Mouse (Mus musculus) retina, adult 2 months (tissue): ENCODE results near the gene Prune1.

ENCODE experiments used
- DNase-seq: peaks from one replicate; pipeline ENCODE4 v3.0.0-alpha.2; 2012; ENCODE audit warnings: low read depth, low spot score

Prune1 gene

DNA sequence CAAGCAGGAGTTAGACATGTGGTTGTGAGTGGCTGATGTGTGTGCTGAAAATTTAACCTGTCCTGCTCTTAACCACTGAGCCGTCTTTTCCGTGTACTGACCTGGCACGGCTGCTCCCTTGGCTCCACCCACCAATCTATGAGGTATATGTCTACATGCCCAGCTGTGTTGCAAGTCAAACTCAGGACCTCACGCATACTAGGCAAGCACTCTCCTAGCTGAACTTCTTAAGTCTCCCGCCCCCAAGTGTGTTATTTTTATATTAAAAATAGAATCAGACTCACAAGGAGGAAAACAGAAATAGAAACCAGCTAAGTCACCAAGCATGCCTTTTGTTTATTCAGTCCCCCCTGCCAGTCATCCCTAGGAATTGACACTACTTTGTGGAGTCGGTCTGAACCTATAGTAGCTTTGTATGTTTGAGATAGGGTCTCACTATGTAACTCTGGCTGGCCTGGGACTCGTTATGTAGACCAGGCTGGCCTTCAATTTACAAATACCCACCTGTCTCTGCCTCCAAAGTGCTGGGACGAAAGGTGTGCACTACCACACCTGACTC lies 44.3 kb downstream of the Prune1 start:
- DNase-seq: no peak

DNA sequence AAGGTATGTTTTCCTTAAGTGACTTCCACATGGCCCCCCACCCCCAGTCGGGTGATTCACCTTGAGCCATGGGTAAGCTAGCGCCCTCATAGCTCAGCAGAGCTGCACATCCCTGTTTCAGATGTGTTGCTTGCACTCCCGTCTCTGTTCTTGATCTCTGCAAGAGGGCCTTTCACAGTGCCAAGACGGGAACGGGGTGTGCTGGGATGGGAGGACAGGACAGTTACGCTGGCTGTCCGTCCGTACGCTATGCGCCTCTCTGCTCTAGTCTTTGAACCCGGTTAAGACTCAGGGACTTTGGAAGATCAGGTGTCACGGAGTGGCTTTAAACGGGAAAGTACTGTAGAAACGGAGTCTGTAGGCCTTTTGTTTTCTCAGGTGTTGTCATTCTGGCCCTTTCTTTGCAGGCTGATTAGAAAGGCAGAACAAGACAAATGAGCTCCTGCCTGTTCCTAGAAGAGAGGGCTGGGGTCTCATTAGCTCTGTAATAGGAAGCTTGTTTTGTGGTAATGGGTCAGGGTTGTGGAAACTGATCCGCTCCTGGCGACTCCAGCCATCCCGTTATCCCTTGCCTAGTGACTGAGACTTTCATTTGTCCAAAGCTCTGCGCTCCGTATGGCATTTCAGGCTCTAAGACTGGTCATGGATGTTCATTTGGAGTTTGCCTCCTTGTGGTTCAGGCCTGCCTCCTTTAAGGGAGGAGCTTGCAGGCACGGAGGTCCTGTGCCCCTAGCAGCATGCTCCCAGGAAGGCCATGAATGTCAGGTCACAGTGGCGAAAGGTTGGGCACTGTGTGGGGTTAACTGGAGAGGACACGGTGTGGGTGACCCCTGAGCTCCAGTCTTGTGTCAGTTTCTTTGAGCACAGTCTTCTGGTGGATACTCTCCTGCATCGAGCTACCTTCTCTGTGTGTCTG lies 46.2 kb downstream of the Prune1 start:
- no peak for DNase-seq

DNA sequence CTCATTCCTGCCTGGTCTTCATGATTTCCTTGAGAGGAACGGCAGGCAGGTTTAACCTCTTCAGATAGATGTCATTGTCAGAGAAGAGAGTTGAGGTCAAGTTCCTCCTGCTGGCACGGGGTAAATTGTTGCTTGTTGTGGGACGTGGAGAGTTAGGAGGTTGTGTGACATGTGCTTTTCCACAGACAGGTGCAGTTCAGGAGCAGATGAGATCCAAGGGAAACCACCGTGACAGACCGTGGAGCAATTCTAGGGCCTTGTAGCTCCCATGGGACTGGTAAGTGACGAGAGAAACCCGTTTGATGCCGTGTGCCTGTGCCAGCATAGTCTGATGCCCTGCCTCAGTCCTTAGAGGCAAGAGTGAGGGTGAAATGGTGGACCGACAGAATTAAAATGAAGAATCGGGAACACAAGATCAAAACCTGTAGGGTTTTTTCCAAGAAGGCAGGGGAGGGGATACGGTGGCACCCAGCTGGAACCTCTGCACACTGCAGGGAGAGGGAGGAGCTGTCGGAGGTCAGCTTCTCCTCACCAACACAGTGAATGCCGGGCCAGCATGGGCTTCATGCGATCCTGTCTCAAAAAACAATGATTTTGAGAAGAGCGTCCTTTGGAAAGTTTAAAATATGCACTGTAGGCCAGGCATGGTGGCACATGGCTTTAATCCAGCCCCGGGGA lies 48.4 kb downstream of the Prune1 start:
- DNase-seq: no peak

DNA sequence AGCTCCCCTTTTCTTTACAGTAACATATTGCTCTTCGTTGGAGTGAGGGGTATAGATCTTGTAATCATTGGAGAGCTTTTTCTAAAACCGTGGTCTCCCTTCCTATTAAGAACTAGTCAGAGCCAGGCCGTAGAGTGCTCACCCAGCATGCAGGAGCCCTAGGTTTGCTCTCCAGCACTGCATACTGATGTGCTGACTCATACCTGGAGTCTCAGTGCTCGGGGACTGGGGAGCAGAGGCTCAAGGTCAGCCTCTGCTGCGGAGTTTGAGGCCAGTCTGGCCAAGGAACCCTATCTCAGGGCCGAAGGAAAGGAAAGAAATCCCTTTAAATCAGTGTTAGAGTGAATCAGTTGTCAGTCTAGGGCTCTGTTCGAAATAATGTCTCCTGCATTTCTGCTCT lies 49.1 kb downstream of the Prune1 start:
- no peak for DNase-seq

DNA sequence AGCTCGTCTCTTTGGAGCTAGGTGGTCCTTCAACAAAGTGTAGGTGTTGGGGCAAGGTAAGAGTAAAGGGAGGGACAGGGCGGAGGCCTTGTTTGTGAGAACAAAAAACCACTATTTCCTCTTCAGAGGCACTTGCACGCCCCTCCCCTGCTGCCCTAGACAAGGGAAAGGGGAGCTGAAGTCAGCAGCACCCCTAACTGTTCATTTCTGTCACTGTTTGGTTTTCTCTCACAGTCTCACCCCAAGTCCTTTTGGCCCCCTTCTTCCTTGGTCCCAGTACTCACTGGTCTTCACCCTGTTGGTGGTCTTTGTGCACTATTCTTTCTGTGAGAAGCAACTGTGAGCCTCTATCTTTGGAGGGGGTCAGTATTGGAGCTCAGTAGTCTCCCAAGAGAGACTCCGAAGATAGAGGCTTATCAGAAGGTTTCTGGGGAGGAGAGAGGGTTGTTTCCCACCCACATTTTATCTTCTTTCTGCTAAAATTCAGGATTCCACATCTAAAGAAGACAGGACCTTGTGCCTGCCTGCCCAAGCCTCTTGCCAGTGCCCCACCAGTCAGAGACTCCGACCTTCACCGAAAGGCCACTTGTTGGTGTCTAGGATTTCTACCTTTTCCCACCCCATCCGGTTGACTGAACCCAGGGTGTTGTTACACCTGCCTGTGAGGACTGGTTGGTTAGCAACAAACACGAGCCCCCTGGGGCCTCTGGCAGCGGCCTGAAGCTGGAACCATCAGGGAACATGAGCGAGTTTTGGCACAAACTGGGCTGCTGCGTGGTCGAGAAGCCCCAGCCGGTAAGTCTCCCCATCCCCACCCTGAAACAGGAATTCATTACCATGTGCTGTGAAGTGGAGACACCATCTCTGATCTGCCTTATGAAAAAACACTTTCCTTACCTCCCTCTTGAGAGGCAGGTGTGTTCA lies 50.3 kb downstream of the Prune1 start, which contains the start of gene Mllt11:
Gene Mllt11 (minus strand): TSS at position 874 of the 924 bp plus-strand sequence.
- no peak for DNase-seq

DNA sequence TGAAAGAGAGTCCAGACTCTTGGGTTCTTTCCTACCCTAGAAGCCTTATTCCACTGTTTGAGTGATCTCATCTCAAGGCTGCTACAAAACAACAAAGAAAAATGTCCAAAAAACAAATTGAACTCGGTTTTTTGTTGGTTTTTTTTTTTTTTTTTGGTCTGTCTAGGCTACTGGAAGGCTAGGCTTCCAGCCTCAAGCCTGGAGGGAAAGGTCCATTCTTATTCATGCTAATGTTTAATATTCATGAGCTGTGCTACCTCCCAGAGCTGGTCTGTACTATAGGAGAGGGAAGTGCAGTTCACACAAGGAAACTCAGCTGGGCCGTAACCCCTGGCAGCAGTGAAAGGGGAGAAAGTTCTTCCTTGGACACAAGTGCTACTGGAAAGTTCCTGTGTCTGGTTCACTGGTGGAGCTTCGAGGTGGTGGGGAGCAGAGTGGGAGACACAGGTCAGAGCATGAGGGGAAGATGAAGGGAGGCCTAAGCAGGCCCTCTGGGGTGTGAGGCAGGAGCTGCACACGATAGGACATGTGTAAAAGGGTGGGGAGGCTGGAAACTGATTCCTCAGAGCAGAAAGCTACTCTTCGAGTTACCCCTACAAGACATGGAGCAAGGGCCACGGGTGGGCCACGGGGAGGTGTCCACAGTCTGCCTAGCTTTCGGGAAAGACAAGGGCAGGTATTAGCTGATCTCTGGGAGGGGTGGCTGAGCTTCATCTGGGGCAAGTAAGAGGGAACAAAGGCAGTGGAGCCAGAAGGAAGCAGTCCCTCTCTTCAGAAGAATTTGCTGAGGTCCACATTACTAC lies 51.2 kb downstream of the Prune1 start:
- no peak for DNase-seq

DNA sequence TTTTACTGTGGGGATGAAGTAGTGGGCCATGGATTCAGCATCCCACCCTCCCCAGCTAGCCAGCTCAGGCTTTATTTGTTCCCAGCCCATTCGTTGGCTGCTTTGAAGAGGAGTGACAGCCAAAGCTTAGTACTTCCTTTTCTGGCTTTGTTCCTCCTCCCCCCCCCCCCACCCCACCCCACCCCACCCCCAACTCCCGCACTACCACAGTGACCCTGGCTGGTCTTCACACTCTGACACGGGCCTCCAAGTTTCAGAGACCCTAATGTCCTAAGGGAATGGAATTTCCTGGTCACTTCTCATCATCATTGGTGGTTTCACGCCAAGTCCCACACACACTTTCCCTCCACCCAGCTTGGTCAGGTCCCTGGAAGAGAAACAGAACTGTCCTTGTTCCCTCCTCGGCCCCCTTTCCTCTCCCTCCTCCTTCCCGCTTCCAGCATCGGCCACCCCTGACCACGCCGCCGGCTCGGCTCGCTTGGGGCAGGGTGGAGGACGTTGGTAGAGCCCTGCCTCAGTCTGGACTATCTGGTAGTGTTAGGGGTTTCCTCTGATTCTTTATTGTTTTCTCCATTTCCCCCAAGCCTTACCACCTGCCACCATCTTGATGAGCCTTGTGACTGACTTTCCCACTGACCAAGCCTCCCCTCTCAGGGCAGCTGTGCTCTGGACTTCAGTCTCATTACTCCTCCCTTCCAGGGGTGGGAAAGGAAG lies 51.9 kb downstream of the Prune1 start:
- no peak for DNase-seq

DNA sequence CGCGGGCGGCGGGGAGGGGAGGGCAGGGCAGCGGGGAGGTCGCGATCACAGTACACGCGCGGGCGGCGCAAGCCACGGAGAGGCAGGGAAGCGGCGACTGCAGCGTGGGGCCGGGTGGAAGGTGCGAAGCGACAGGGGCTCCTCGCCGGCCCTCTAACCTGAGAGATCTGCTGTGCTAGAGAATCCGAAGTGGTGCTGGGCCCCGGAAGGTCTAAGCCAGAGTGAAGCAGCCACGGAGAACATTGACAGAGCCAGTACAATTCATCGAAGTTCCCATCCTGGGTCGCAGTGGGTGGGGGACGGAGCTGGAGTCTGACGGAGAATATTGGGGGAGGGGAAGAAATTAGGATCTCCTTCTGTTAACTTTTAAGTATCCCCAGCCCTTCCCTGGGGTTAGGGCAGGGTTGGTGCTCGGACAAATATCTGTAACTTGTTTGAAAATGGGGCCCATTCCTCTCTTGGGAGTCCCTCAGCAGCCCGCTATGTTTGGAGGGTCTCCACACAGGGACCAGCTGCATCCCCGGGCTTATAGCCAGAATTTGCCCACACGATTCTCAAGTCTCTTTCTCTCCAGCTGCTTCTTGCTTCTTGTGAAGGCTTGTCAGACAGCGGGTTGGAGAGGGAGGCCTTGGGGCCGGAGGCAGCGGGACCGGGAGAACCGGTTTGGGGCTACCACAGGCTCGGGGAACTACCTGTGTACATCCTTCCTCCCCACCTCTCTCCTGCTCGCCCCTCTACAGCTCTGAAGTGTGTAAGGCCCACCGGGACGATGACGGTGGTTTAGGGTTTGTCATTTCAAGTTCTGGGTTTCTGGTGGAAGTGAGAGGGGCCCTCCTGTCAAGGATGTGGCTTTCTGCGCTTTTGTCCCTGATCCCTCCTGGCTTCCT lies 52.7 kb downstream of the Prune1 start:
- DNase-seq: no peak

DNA sequence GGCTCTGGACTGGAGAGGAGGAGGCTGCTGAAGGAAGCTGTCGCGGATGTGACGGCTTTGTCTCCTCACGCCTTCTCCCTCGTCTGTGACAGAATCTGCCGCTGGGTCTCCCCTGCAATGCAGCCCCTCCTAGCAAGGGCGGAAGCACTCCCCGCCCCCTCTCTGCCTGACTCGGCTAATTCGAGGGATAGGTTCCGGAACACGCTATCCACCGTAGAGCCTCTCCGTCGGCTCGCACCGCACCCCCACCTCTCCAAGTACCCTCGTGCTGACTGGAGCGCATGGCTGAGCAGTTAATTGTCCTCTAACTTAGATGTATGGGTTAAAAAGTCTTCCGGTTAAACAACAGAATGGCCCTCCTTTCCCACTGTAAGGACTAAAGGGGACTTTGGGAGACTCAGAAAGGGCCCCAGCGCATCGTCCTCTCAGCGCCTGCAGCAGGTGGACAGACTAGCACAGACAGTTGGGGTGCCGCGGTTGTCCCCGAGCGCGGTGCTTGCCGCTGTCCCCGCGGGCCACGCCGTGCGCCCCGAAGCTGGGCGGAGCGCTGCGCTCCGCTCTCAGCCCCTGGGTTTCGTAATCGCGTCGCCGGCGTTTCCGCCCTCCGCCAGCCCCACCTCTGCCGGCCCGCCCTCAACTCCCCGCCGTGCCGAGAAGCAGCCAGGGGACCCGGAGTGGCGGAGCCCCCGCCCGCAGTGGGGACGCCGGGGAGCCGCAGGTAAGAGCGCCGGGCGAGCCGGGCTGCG lies 53.6 kb downstream of the Prune1 start, which contains the start of gene Cdc42se1:
Gene Cdc42se1 (plus strand): TSS at position 585 of the 746 bp plus-strand sequence.
- DNase-seq: peak; percentile 59

DNA sequence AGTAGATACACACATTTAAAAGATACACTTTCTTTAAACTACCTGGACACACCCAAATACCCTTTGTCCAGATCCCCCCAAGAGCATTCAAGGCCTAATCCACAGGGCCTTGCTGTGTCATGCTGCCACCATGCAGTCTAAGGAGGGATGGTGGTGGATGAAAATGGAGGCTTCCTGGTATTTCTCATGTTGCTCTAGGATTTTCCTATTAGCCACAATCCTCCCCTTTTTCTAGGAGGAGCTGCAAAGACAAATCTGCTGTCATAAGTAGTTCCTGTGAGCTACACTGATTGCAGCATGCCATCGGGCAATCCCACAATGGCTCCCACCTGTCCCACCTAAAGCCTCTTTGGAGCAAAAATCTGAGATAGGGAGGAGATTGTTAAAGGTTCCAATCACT lies 54.7 kb downstream of the Prune1 start:
- DNase-seq: no peak

DNA sequence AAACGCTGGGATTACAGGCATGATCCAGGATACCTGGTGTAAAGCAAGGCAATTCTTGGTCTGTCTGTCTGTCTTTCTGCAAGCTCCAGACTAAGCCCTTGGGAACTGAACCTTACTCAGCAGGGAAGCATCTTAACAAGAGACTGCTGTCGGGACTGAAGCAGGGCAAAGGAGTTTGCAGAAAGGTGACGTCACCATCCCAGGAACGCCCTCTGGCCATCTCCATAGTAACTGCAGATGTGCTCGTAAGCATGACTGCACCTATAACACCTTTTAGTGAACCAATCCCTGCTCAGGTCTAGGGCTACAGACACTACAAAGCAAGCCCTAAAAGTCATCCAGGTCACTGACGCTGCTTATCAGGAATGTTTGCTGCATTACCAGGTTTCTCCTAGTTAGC lies 57.6 kb downstream of the Prune1 start:
- no peak for DNase-seq

DNA sequence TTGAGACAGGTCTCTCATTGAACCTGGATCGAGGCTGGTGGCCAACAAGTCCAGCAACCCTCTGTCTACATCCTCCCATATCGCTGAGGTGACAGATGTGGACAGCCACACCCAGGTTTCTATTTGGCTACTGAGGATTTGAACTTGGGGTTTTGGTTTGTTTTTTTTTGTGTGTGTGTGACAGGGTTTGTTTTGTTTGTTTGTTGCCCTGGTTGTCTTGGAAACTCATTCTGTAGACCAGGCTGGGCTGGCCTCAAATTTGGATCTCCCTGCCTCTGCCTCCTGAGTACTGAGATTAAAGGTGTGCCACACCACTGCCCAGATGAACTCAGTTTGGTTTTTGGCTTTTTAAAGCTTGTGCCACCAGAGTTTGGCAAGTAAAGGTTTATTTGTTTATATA lies 58.8 kb downstream of the Prune1 start:
- DNase-seq: no peak

DNA sequence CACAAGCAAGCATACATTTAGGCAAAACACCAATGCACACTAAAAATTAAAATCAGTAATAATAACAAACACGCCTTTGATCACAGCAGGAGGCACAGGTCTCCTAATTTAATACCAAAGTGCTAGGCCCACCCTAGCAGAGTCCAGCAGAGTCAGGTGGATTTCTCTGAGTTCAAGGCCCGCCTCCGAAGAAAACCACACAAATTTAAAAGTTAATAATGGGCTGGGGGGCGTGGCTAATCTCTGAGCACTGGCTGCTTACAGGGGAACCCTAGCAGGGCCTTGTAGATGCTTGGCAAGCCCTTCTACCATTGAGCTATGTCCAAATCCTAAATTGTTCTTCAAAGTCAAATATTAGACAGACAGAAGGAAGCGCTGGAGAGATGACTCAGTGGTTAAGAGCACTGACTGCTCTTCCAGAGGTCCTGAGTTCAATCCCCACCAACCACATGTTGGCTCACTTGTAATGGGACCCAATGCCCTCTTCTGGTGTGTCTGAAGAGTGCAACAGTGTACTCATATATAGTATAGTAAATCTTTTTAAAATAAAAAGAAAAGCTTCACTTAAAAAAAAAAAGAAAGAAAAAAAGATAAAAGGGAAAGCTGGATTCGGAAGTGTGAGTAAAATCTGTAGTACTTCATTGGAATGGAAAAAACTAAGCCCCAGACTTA lies 63.3 kb downstream of the Prune1 start:
- no peak for DNase-seq

DNA sequence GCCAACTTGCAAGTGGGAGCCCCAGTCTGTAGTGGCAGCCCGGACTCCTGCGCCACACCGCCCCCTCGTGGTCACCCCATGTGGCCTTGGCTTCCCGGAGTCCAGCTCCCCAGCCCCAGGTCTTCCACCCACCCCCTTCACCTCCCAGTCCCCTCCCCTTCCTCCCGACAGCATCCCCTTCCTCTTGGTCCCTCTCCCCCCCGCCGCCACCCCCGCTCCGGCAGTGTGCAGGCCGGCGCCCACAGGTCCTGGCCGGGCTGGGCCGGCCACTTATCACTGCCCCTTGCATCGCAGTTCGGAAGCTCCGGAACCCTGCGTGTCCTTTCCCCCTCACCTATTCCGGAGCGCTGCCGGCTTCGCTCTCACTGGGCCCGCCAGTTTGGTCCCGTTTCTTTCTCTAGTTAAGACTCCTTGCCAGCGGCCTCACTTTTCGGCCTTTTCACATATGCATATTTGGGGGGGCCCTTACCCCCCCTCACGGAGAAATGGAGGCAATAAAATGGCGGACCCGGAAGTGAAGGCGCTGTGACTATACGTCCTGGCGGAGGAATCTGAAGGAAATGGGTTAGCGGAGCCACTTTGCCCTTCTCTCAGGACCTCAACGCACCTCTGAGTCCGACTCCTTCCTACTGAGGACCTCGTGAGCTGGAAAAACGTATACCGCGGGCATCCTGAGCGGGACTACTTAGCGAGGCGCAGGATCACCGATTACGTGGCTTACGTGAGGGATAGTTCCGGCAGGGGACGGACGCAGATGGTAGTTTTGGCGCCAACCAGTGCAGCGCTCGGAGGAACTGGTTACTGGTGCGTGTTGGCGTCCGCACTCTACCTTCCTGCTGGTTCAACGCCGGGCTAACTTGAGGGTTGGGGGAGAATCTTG lies 64.4 kb downstream of the Prune1 start, which contains the start of gene Gabpb2:
Gene Gabpb2 (minus strand): TSS at position 662 of the 880 bp plus-strand sequence.
- peak; percentile 80 for DNase-seq

DNA sequence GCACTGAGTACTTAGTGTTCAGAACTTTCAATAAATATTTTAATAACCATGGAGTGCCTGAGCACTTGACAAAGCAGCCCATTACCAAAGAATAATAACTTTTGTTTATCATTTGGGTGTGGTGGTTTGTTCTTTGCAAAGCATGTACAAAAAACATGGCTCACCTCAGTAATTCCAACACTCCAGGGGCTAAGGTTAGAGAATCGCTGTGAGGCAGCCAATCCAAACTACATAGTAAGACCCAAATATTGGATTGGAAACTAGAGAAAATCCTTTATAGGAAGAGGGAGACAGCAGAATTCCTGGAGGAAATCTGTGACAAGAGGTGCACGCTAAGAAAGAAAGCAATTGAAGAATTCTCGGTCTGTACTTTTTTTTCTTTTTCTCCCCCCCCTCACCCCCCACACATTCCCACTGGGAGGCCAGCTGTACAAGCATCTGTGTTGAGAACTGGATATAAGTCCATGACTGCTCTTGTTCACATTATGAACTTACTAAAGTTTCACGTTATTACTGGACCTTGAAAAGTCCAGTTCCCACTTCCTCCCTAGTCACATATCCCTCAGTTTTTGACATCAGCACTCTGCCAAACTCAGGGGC lies 65.1 kb downstream of the Prune1 start:
- DNase-seq: no peak

DNA sequence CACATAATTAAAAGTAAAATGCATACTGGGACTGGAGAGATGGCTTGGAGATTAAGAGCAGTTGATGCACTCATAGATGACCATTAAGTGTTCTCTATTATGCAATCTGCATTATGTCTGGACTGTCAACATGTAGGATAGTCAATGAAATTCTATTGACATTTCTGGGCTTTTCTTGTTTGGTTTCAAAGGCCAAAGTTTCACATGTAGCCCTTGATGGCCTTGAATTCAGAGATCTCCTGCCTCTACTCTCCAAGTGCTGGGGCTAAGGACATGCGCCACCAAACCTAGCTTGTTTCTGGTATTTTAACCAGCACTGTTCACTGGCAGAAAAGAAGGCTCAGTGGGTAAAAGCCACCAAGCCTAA lies 68.3 kb downstream of the Prune1 start:
- DNase-seq: no peak
